Mouse (Mus musculus) right cerebral cortex, postnatal 10 days (tissue): ENCODE results near the gene Wnt1.

Source experiments
- DNase-seq, 2 experiments: peaks; one replicate each; pipeline ENCODE4 v3.0.0; 2021; ENCODE audit warnings: low spot score in 2 of 2

Wnt1 gene

GRCm38 (mm10) chr15:98777762-98778161 is 11.9 kb upstream of the Wnt1 start, which contains the start of gene Wnt10b:
TSS of gene Wnt10b (minus strand) at chr15:98778150.
- DNase-seq: no peak

GRCm38 (mm10) chr15:98778191-98778770 is 11.4 kb upstream of the Wnt1 start:
- DNase-seq: no peak

GRCm38 (mm10) chr15:98778806-98779205 is 10.9 kb upstream of the Wnt1 start:
- no peak for DNase-seq

GRCm38 (mm10) chr15:98780075-98780474 is 9.6 kb upstream of the Wnt1 start:
- DNase-seq: no peak

- DNase-seq: no peak
These were observed 9.1 kb upstream of the Wnt1 start for GRCm38 (mm10) chr15:98780573-98780972.

GRCm38 (mm10) chr15:98781166-98781565 is 8.5 kb upstream of the Wnt1 start:
- DNase-seq: no peak

- no peak for DNase-seq
These were observed 3.9 kb upstream of the Wnt1 start for GRCm38 (mm10) chr15:98785744-98786143.

GRCm38 (mm10) chr15:98787930-98788329 is 1.7 kb upstream of the Wnt1 start:
- DNase-seq: no peak

- DNase-seq: no peak
These were observed 541 bp upstream of the Wnt1 start for GRCm38 (mm10) chr15:98788972-98789660.

GRCm38 (mm10) chr15:98790761-98791160 is 1.1 kb downstream of the Wnt1 start:
- no peak for DNase-seq

GRCm38 (mm10) chr15:98791221-98791620 is 1.6 kb downstream of the Wnt1 start:
- DNase-seq: no peak

- peak in 1 of 2 experiments; percentile 22 for DNase-seq
These were observed 2.1 kb downstream of the Wnt1 start for GRCm38 (mm10) chr15:98791771-98792170.

- peak; percentile 79 to 80 for DNase-seq
These were observed 2.8 kb downstream of the Wnt1 start for GRCm38 (mm10) chr15:98792233-98793020.

- no peak for DNase-seq
These were observed 3.6 kb downstream of the Wnt1 start for GRCm38 (mm10) chr15:98793141-98793698.

GRCm38 (mm10) chr15:98796803-98797595 is 7.3 kb downstream of the Wnt1 start:
- no peak for DNase-seq

- DNase-seq: no peak
These were observed 8.3 kb downstream of the Wnt1 start for GRCm38 (mm10) chr15:98797835-98798492.

- DNase-seq: no peak
These were observed 9.2 kb downstream of the Wnt1 start for GRCm38 (mm10) chr15:98798903-98799302.

GRCm38 (mm10) chr15:98799396-98799795 is 9.7 kb downstream of the Wnt1 start:
- DNase-seq: peak; percentile 78 to 87

GRCm38 (mm10) chr15:98802926-98803325 is 13.3 kb downstream of the Wnt1 start:
- DNase-seq: no peak

GRCm38 (mm10) chr15:98804054-98804453 is 14.4 kb downstream of the Wnt1 start:
- DNase-seq: peak; percentile 90 to 91
